Mouse (Mus musculus) testis, adult 2 months (tissue): ENCODE results near the gene Popdc2.

ENCODE experiments used
- CTCF ChIP-seq: fragments of 200-500 bp; IDR thresholded peaks from 2 replicates; pipeline ENCODE4 v1.5.1; 2012; ENCODE audit warnings: low read depth, mild to moderate bottlenecking, inconsistent platforms, low read length, moderate library complexity; ENCODE audit not compliant: control insufficient read depth, insufficient read depth, insufficient replicate concordance
- POLR2A ChIP-seq: fragments of 200-500 bp; IDR thresholded peaks from 2 replicates; pipeline ENCODE4 v1.6.1; 2012; ENCODE audit warnings: low read depth, mild to moderate bottlenecking, inconsistent platforms, low read length, moderate library complexity; ENCODE audit not compliant: control insufficient read depth

DNA sequence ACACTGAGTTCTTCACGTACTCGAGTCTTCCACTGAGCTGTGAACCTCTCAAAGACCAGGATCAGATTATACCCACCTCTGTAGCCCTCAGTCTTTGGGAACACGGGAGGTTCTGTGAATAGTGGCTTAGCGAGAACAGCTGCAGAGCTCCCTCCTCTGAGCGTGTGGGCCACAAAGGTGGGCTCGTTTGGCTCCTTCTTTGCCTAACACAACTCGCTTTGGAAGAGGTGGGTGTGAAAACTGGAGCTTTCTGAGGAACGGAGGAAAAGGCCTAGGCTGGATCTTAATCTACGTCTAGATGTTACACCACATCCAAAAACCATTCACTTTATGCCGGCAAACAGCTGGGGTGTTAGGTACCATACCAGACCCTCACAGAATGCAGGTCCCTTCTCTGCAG, 3.4 kb downstream of the Popdc2 start:
- TF ChIP-seq POLR2A (no peak), CTCF (no peak)
